Mouse (Mus musculus) layer of hippocampus, postnatal 14 days (tissue): Measurements from ENCODE around the gene Hnrnpm. TPM values are rescaled to one million over a fixed set of nuclear protein-coding genes. Genes with fewer than 3 reads are reported as not detected.
"Not testable (repeated sequence)": the region's sequence is repeated elsewhere in the genome, so short reads cannot be mapped to it uniquely, and the experiment has no call there.

Experiments used
- DNase-seq, 2 experiments: peaks; one replicate each; pipeline ENCODE4 v3.0.0; 2021 to 2022; ENCODE audit warnings: low spot score in 2 of 2, mixed read lengths in 1 of 2
- long read RNA-seq, 2 experiments: library from polyadenylated mRNA; stranded (forward); transcript quantifications; one replicate each; pipeline ENCODE4 v2.0.0; 2021
- total RNA-seq, 2 experiments: library from RNA; stranded (reverse); gene quantifications; 2 replicates each; pipeline ENCODE4 v1.2.3; 2021

The Hnrnpm gene
- 100 to 1,000 TPM; 128 to 134 TPM for total RNA-seq
- long read RNA-seq, experiment 1, partial matches to known transcripts = 15 of 25 reads
- long read RNA-seq, experiment 1, other reads (novel, unspliced or antisense) = 9 of 25 reads
- long read RNA-seq, experiment 2, partial matches to known transcripts = 20 of 32 reads
- long read RNA-seq, experiment 2, other reads (novel, unspliced or antisense) = 12 of 32 reads

GRCm38 (mm10) chr17:33686760-33687159, at the start of gene Hnrnpm:
Hnrnpm (minus strand) TSS chr17:33686860.
- DNase-seq = no peak

DNA sequence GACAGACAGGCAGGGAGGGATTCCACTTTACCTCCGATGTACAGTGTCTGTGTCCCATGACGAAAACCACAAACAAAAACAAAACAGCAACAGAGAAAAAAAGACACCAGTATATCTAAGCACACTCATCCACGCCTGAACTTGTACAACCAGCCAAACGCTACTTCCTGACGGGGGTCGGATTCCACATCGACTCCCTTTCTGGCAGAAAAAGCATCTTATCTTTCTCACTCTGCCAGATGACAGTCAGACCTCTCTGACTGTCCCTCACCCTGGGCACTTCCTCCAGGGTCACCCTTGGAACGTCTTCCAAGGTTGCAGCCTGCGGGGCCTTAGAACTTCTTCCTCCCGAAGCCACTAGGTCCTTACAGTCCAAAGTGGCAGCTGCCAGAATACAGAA, 46.9 kb upstream of the Hnrnpm start:
- DNase-seq = not testable (repeated sequence)

DNA sequence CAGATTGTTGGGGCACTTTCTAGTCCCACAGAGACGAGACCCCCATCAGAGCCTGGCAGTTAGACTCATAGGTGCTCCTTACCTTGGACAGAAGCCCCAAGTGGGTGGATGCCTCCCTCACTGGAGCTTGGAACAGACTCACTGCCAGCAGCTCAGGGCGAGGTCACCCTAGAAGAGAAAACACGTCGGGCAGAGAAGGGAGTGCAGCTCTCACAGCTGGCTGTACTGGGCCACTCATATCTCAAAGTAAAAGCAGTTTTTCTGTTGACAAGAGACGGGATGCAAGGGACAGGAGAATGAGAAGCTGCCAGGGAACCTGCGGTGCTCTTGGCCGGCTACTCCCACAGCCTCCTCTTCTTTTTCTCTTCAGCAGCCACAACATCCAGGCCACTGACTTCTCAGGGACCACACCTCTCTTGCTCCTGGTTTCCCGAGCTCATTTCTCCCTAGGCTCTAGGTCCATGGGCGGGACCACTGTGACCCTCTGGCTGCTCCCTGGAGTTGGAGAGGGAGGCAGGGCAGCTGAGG, 46.0 kb upstream of the Hnrnpm start:
- not testable (repeated sequence) for DNase-seq

DNA sequence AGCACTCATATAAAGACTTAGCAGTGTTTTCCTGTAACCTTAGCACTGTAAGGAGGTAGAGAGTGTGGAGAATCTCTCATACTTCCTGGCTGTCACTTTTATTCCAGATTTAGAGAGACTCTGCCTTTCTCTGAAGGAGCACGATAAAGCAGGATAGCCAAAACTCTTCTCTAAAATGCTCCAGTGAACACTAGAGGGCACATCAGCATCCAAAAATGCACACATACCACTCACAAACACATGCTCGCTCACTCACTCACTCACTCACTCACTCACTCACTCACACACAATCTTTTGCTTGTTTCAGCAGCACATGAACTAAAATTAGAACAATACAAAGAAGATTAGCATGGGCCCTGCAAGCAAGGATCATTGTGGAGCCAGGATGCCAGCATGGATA, 42.6 kb upstream of the Hnrnpm start:
- no peak for DNase-seq

GRCm38 (mm10) chr17:33728396-33728795, 41.7 kb upstream of the Hnrnpm start:
- no peak for DNase-seq

GRCm38 (mm10) chr17:33719736-33720378, 33.2 kb upstream of the Hnrnpm start:
- DNase-seq = no peak

DNA sequence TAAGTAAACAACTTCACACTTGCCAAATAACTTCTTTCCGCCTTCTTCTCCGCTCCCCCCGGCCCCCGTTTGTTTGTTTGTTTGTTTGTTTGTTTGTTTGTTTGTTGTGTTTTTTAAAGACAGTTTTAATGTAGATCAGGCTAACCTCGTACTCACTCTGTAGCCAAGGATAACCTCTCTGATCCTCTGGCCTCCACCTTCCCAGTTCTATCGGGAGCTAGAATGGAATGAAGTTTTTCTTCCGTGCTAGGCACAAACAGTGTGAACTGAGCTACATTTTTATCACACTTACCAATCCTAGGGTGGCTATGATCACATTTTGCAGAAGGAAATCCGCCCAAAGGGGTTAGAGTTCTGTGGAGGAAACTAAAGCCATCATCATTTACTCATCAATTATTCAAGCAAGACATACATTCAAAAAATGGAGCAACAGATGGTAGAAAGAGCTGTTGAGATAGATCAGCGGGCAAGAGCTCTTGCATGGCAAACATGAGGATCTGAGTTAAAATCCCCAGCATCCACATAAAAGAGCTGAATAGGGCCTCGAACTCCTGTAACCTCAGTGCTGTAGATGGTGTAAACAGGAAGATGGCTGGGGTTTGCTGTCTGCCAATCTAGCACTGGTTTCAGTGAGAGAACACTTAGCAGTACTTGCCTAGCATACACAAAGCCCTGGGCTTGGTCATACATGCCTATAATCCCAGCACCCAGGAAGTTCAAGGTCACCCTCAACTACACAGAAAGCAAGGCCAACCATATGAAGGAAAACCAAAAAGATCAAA, 32.5 kb upstream of the Hnrnpm start:
- DNase-seq = no peak

DNA sequence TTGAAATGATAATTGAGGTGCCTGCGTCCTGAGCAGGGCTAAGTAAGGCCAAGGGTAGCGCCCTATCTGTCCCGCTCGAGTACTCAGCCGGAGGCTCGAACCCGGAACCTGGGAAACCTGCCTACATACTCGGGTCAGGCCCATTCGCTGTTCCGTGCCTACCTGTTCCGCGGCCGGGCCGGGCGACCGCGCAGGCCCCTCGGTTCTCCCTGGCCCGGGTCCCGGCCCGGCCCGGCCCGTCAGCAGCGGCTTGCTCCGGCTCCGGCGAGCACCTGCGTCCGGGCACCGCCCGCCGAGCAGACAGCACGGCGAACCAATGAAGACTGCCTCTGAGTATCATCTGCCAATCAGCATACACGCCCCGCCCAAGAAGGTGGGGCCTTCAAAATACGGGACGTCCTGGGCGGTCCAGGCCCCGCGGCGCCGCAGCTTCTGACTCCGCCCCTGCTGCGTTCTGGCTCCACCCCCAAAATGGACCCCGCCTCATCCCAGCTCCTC, 31.8 kb upstream of the Hnrnpm start, which contains the start of gene March2:
Gene March2 (minus strand): TSS at position 287 of the 498 bp plus-strand sequence.
- DNase-seq = peak; percentile 96 to 98

DNA sequence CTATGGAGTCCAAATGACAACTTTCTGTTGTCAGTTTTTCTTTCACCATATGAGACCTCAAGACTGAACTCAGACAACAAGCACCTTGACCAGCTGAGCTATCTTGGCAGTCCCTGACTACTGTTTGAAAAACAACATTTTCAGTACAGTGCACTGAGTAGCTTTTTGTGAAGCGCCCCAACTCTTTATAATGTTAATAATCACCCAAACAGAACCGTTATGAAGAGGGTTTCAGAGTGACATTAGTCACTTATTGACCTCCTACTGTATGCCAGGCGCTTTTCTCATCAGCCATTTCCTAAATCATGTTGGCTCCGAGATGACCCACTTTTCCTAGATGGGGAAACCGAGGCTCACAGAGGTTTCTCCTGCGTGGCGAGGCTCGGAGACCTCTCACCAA, 31.3 kb upstream of the Hnrnpm start:
- no peak for DNase-seq

GRCm38 (mm10) chr17:33717246-33717645, 30.6 kb upstream of the Hnrnpm start:
- no peak for DNase-seq

DNA sequence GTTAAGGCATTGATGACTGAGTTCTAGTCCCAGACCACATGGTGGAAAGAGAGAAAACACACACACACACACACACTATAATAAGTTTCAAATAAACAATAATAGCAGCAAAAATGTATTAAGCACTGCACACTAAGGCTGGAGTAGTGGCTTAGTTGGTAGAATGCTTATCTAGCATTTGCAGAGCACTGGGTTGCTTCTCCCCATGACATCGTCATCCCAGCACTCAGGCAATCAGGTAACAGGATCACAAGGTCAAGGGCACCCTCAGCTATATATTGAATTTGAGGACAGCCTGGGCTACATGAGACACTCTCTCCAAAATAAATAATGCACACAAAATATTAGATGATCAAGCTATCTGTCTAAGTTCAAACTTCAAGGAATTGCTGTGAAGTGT, 28.1 kb upstream of the Hnrnpm start:
- DNase-seq = no peak

DNA sequence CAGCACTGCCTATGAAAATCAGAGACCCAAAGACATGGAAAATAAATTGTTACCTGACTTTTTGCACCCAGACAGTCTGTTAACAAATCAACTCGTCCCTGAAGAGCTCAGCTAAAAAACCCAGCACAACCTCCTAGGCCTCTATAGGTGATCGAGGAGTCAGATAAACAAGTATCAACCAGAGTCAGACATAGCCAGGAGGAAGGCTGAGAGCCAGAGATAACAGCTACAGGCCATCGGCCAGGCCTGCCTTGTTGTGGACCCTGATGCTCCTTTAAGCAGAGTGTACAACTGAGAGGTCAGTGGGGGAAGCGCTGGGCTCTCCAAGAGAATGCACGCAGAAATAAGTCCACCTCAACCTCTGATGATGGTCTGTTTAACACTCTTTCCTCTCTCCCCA, 26.6 kb upstream of the Hnrnpm start:
- DNase-seq = no peak

GRCm38 (mm10) chr17:33709834-33710233, 23.2 kb upstream of the Hnrnpm start:
- no peak for DNase-seq

GRCm38 (mm10) chr17:33703091-33703490, 16.4 kb upstream of the Hnrnpm start:
- no peak for DNase-seq

GRCm38 (mm10) chr17:33702178-33702577, 15.5 kb upstream of the Hnrnpm start:
- DNase-seq = no peak

DNA sequence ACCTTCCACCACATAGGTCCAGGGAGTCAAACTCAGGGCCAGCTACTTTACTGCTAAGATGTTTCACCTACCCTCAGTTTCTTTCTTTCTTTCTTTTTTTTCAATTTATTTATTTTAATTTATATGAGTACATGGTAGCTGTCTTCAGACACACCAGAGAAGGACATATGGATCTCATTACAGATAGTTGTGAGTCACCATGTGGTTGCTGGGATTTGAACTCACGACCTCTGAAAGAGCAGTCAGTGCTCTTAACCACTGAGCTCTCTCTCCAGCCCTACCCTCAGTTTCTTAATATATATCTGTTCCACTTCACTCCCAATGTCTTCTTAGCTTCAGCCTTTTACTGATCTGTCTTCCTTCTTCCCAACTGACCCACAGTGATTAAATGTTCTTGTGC, 8.8 kb upstream of the Hnrnpm start:
- DNase-seq = no peak

GRCm38 (mm10) chr17:33685249-33685653, 1.4 kb downstream of the Hnrnpm start:
- DNase-seq = peak; percentile 97 to 98

GRCm38 (mm10) chr17:33684671-33685231, 1.9 kb downstream of the Hnrnpm start:
- peak; percentile 85 for DNase-seq

- DNase-seq = no peak
Measured at GRCm38 (mm10) chr17:33681767-33682166, 4.9 kb downstream of the Hnrnpm start.

GRCm38 (mm10) chr17:33678771-33679170, 7.9 kb downstream of the Hnrnpm start:
- DNase-seq = no peak

DNA sequence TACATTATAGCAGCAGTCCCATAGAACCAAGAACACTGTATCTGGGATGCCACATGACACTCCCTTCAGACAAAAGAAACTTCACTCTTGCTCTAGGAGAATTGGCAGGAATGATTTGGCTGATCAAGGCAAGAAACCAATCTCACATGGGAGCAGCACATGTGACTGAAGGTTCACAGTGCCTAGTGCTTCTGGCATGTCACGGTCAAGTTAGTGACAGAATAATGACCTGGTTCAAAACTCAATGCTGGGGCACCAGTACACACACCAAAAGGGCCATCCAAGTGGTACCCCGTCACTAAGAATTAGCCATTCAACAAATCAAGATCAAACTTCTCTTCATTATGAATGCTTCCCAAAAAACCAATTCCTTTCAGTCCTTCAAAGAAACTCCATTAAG, 10.6 kb downstream of the Hnrnpm start:
- no peak for DNase-seq
